Mouse (Mus musculus): ENCODE data around the gene Naa35. TPM values are rescaled to one million over a fixed set of nuclear protein-coding genes. Genes with fewer than 3 reads are reported as not detected.

The Naa35 gene
- polyA plus RNA-seq, 1 experiment from 2014 or later, result 83.5 TPM

GRCm38 (mm10) chr13:59647484-59647883, 62.4 kb downstream of the Naa35 start:
- H3K27ac ChIP-seq (ENCODE audit: low read depth), result no peak overlapping the region

GRCm38 (mm10) chr13:59648598-59648997, 63.5 kb downstream of the Naa35 start:
- H3K4me3 ChIP-seq (ENCODE audit: low read depth, low read length), result no peak overlapping the region
- H3K4me1 ChIP-seq (ENCODE audit: insufficient read depth), result no peaks in the 10 kb centered on the region
- H3K27ac ChIP-seq (ENCODE audit: low read depth), result no peak overlapping the region
- H3K9me3 ChIP-seq (ENCODE audit: low read depth, low read length), result no peaks in the 10 kb centered on the region
- peaks cover 16% of the 10 kb centered on the region for H3K36me3 ChIP-seq (ENCODE audit: insufficient read depth)
- WGBS, result 84% methylated on average over 6 of the region's 6 CpGs
- ATAC-seq (ENCODE audit: insufficient read depth) (no peak), DNase-seq (no peak)
- TF ChIP-seq CTCF (IDR thresholded peaks at IDR 0.05; ENCODE audit: low read depth), result no peak
- H3K27me3 ChIP-seq (ENCODE audit: insufficient read depth, low read length), result no peaks in the 10 kb centered on the region
- H3K9ac ChIP-seq, result no peak overlapping the region
- no peak overlapping the region for H3K4me2 ChIP-seq

More at GRCm38 (mm10) chr13:59647484-59647883, 62.4 kb downstream of the Naa35 start:
- no peak overlapping the region for H3K4me3 ChIP-seq (ENCODE audit: low read depth, low read length)
- H3K36me3 ChIP-seq (ENCODE audit: insufficient read depth), result peaks cover 16% of the 10 kb centered on the region
- WGBS, result 65% methylated on average over 6 of the region's 6 CpGs
- ATAC-seq (ENCODE audit: insufficient read depth), result no peak
- H3K9me3 ChIP-seq (ENCODE audit: low read depth, low read length), result no peaks in the 10 kb centered on the region
- no peak for DNase-seq
- H3K4me2 ChIP-seq, result no peak overlapping the region
- H3K4me1 ChIP-seq (ENCODE audit: insufficient read depth), result no peaks in the 10 kb centered on the region
- no peak for TF ChIP-seq CTCF (IDR thresholded peaks at IDR 0.05; ENCODE audit: low read depth)
- no peak overlapping the region for H3K9ac ChIP-seq
- no peaks in the 10 kb centered on the region for H3K27me3 ChIP-seq (ENCODE audit: insufficient read depth, low read length)

- H3K4me1 ChIP-seq (ENCODE audit: insufficient read depth), result no peaks in the 10 kb centered on the region
- no peak overlapping the region for H3K4me2 ChIP-seq
- DNase-seq (no peak), ATAC-seq (ENCODE audit: insufficient read depth) (no peak)
- peaks cover 15% of the 10 kb centered on the region for H3K36me3 ChIP-seq (ENCODE audit: insufficient read depth)
- H3K9ac ChIP-seq, result no peak overlapping the region
- H3K9me3 ChIP-seq (ENCODE audit: low read depth, low read length), result no peaks in the 10 kb centered on the region
- no peaks in the 10 kb centered on the region for H3K27me3 ChIP-seq (ENCODE audit: insufficient read depth, low read length)
- TF ChIP-seq CTCF (IDR thresholded peaks at IDR 0.05; ENCODE audit: low read depth), result no peak
- no peak overlapping the region for H3K27ac ChIP-seq (ENCODE audit: low read depth)
- no peak overlapping the region for H3K4me3 ChIP-seq (ENCODE audit: low read depth, low read length)
- WGBS, result 73% methylated on average over 5 of the region's 5 CpGs
Measured at GRCm38 (mm10) chr13:59649781-59650180, 64.7 kb downstream of the Naa35 start.

GRCm38 (mm10) chr13:59652651-59653050, 67.6 kb downstream of the Naa35 start:
- Histone ChIP-seq H3K27ac (ENCODE audit: low read depth) (no peak overlapping the region), H3K9ac (no peak overlapping the region), H3K4me1 (ENCODE audit: insufficient read depth) (no peaks in the 10 kb centered on the region), H3K4me3 (ENCODE audit: low read depth, low read length) (no peak overlapping the region), H3K9me3 (ENCODE audit: low read depth, low read length) (no peaks in the 10 kb centered on the region), H3K4me2 (no peak overlapping the region), H3K36me3 (ENCODE audit: insufficient read depth) (peaks cover 8% of the 10 kb centered on the region), H3K27me3 (ENCODE audit: insufficient read depth, low read length) (no peaks in the 10 kb centered on the region)
- DNase-seq, result no peak
- no peak for ATAC-seq (ENCODE audit: insufficient read depth)
- no peak for TF ChIP-seq CTCF (IDR thresholded peaks at IDR 0.05; ENCODE audit: low read depth)
- 65% methylated on average over 5 of the region's 5 CpGs for WGBS

GRCm38 (mm10) chr13:59653136-59653535, 68.1 kb downstream of the Naa35 start:
- Histone ChIP-seq H3K27ac (ENCODE audit: low read depth) (no peak overlapping the region), H3K9me3 (ENCODE audit: low read depth, low read length) (no peaks in the 10 kb centered on the region), H3K4me1 (ENCODE audit: insufficient read depth) (no peaks in the 10 kb centered on the region), H3K4me3 (ENCODE audit: low read depth, low read length) (no peak overlapping the region), H3K9ac (no peak overlapping the region), H3K4me2 (no peak overlapping the region), H3K27me3 (ENCODE audit: insufficient read depth, low read length) (no peaks in the 10 kb centered on the region), H3K36me3 (ENCODE audit: insufficient read depth) (peaks cover 8% of the 10 kb centered on the region)
- ATAC-seq (ENCODE audit: insufficient read depth) (no peak), DNase-seq (no peak)
- 67% methylated on average over 3 of the region's 3 CpGs for WGBS
- no peak for TF ChIP-seq CTCF (IDR thresholded peaks at IDR 0.05; ENCODE audit: low read depth)

- no peaks in the 10 kb centered on the region for H3K4me1 ChIP-seq (ENCODE audit: insufficient read depth)
- no peak overlapping the region for H3K4me2 ChIP-seq
- no peak for TF ChIP-seq CTCF (IDR thresholded peaks at IDR 0.05; ENCODE audit: low read depth)
- no peak for ATAC-seq (ENCODE audit: insufficient read depth)
- H3K36me3 ChIP-seq (ENCODE audit: insufficient read depth), result peaks cover 4% of the 10 kb centered on the region
- H3K4me3 ChIP-seq (ENCODE audit: low read depth, low read length), result no peak overlapping the region
- no peak for DNase-seq
- WGBS, result 84% methylated on average over 5 of the region's 5 CpGs
- no peak overlapping the region for H3K9ac ChIP-seq
- H3K27ac ChIP-seq (ENCODE audit: low read depth), result no peak overlapping the region
- no peaks in the 10 kb centered on the region for H3K9me3 ChIP-seq (ENCODE audit: low read depth, low read length)
- H3K27me3 ChIP-seq (ENCODE audit: insufficient read depth, low read length), result no peaks in the 10 kb centered on the region
Measured at GRCm38 (mm10) chr13:59654465-59654864, 69.4 kb downstream of the Naa35 start.

- H3K36me3 ChIP-seq (ENCODE audit: insufficient read depth), result no peaks in the 10 kb centered on the region
- no peaks in the 10 kb centered on the region for H3K9me3 ChIP-seq (ENCODE audit: low read depth, low read length)
- ATAC-seq (ENCODE audit: insufficient read depth) (no peak), DNase-seq (no peak)
- no peaks in the 10 kb centered on the region for H3K27me3 ChIP-seq (ENCODE audit: insufficient read depth, low read length)
- H3K4me2 ChIP-seq, result no peak overlapping the region
- no peak overlapping the region for H3K9ac ChIP-seq
- WGBS, result 87% methylated on average over 15 of the region's 15 CpGs
- H3K4me3 ChIP-seq (ENCODE audit: low read depth, low read length), result no peak overlapping the region
- H3K4me1 ChIP-seq (ENCODE audit: insufficient read depth), result no peaks in the 10 kb centered on the region
- no peak overlapping the region for H3K27ac ChIP-seq (ENCODE audit: low read depth)
- TF ChIP-seq CTCF (IDR thresholded peaks at IDR 0.05; ENCODE audit: low read depth), result no peak
Measured at GRCm38 (mm10) chr13:59655718-59656315, 70.8 kb downstream of the Naa35 start.
